In the genomic region with DNA sequence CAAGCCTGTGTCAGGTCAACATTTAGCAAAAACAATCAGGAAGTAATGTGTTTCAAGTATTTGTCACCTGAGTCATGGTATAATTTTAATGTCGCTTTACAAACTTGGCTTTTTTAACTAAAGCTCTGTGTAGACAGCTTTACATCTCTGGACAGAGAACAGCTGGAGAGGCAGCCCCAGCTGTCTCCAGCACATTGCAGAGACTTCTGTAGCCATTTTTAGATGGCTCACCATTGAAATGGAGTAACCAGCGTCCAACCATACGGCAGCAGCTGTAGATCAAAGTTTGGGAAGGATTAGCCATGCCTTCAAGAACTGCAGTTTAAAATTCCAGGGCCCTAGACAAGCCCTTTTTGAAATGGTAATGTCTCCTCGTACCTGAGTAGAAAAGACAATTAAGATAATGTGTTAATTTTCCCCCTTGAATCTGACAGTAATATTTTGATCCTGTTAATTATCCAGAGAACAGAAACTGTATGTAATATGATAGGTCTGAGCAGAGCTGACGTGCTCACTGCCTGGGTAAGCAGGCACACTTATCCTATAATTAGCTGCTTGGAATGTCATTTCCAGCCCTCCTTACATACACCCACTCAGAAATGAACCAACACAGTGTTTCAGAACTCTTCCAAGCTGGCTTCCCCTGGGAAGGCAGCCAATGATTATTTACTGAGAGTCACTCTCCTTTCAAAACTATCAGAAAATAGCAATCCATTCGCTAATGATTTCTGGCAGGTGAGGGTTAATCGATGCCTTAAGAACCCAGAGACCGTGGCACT, we compare ENCODE assay signal across 9 mouse cellular contexts.
DNase-seq lines count a peak whose midpoint lies in the region; ATAC-seq and TF ChIP-seq lines count a peak whose summit lies in the region.
"Had no signal": no experiment of that assay in that cellular context is flagged by ENCODE, and none has a peak within 500 bp of the region (broad histone marks: within the 10 kb centered on the region; RNA-seq: fewer than 3 reads in every experiment).

No protein-coding gene starts in this region.

- peaks cover 6% of the 10 kb centered on the region for H3K4me1 ChIP-seq in heart, postnatal 0 days (ENCODE audit: control insufficient read depth, insufficient read depth)
- H3K4me1 ChIP-seq in embryonic facial prominence, embryonic 14.5 days (ENCODE audit: control insufficient read depth, insufficient read depth, low read length) = peaks cover 10% of the 10 kb centered on the region
- H3K4me1 ChIP-seq: megakaryocyte, embryonic 14.5 days had no signal

- no peak overlapping the region for H3K4me3 ChIP-seq in heart, postnatal 0 days (ENCODE audit: low read depth, low read length)
- H3K4me3 ChIP-seq in embryonic facial prominence, embryonic 14.5 days (ENCODE audit: low read depth, low read length) = no peak overlapping the region
- H3K4me3 ChIP-seq: megakaryocyte, embryonic 14.5 days had no signal

- no peak overlapping the region for H3K9ac ChIP-seq in heart, postnatal 0 days (replicated peaks; ENCODE audit: low read depth, low read length)
- no peak overlapping the region for H3K9ac ChIP-seq in embryonic facial prominence, embryonic 14.5 days (ENCODE audit: low read depth, low read length)

- H3K36me3 ChIP-seq in heart, postnatal 0 days (replicated peaks; ENCODE audit: control insufficient read depth, insufficient read depth, low read length) = no peaks in the 10 kb centered on the region
- H3K36me3 ChIP-seq in embryonic facial prominence, embryonic 14.5 days (ENCODE audit: control insufficient read depth, insufficient read depth, low read length) = no peaks in the 10 kb centered on the region

- no peak for TF ChIP-seq EP300 in heart, postnatal 0 days (IDR thresholded peaks at IDR 0.05; ENCODE audit: low read depth)

- 31% methylated on average over 8 of the region's 8 CpGs for WGBS in heart, postnatal 0 days
- 34% methylated on average over 8 of the region's 8 CpGs for WGBS in embryonic facial prominence, embryonic 14.5 days

- peak; percentile 81 for ATAC-seq in heart, postnatal 0 days (ENCODE audit: insufficient read depth, low read depth)
- ATAC-seq in embryonic facial prominence, embryonic 14.5 days (ENCODE audit: low read depth) = peak; percentile 91

- H3K27ac ChIP-seq in heart, postnatal 0 days (ENCODE audit: low read depth) = peak overlapping the region; percentile 61
- H3K27ac ChIP-seq in embryonic facial prominence, embryonic 14.5 days (replicated peaks; ENCODE audit: low read depth, low read length) = no peak overlapping the region

- peak; percentile 46 for DNase-seq in heart, postnatal 0 days (ENCODE audit: low spot score)
- DNase-seq in heart, adult 8-10 months (ENCODE audit: low spot score) = no peak
- peak; percentile 74 for DNase-seq in Muller cell, postnatal 12 days (ENCODE audit: inconsistent ontology term)
- DNase-seq in embryonic facial prominence, embryonic 14.5 days (ENCODE audit: low spot score) = peak; percentile 88
- peak; percentile 22 to 34 for DNase-seq in left cerebral cortex, adult 9 months (ENCODE audit: low spot score in 2 of 2)
- DNase-seq in thymus, postnatal 14 days = no peak
- no peak for DNase-seq in adrenal gland, postnatal 14 days
- DNase-seq in natural killer cell, adult 2 months (ENCODE audit: low spot score in 2 of 2) = no peak

- H3K4me2 ChIP-seq in heart, postnatal 0 days (ENCODE audit: low read depth, low read length) = 0 out of 2 replicates have a peak overlapping the region, but pooled peaks have one; percentile 1
- no peak overlapping the region for H3K4me2 ChIP-seq in embryonic facial prominence, embryonic 14.5 days (ENCODE audit: low read depth, low read length)

- no peak for TF ChIP-seq CTCF in heart, postnatal 0 days (IDR thresholded peaks at IDR 0.05; ENCODE audit: low read depth)

- no peaks in the 10 kb centered on the region for H3K9me3 ChIP-seq in heart, postnatal 0 days (replicated peaks; ENCODE audit: control insufficient read depth, low read length)
- H3K9me3 ChIP-seq in embryonic facial prominence, embryonic 14.5 days (ENCODE audit: control insufficient read depth, low read length) = no peaks in the 10 kb centered on the region

- H3K27me3 ChIP-seq in heart, postnatal 0 days (ENCODE audit: control insufficient read depth, insufficient read depth, low read length) = no peaks in the 10 kb centered on the region
- no peaks in the 10 kb centered on the region for H3K27me3 ChIP-seq in embryonic facial prominence, embryonic 14.5 days (replicated peaks; ENCODE audit: control insufficient read depth, insufficient read depth, low read length)
- H3K27me3 ChIP-seq: megakaryocyte, embryonic 14.5 days had no signal

Comparison
In these comparisons a context has a peak if more than half of its experiments do, and no peak if none do; other contexts are left out.
1. DNase-seq: peak in heart, postnatal 0 days (single experiment), Muller cell, postnatal 12 days (single experiment), embryonic facial prominence, embryonic 14.5 days (single experiment) and left cerebral cortex, adult 9 months (2 of 2); none in heart, adult 8-10 months (single experiment), thymus, postnatal 14 days (single experiment), adrenal gland, postnatal 14 days (single experiment) and natural killer cell, adult 2 months (0 of 2).